Mouse (Mus musculus): ENCODE results near the gene Phf20.
A peak's percentile ranks its signal among the peaks of the same experiment; 100 is the strongest.
"Not testable (repeated sequence)": the region's sequence is repeated elsewhere in the genome, so short reads cannot be mapped to it uniquely, and the experiment has no call there.

Phf20 gene

DNA sequence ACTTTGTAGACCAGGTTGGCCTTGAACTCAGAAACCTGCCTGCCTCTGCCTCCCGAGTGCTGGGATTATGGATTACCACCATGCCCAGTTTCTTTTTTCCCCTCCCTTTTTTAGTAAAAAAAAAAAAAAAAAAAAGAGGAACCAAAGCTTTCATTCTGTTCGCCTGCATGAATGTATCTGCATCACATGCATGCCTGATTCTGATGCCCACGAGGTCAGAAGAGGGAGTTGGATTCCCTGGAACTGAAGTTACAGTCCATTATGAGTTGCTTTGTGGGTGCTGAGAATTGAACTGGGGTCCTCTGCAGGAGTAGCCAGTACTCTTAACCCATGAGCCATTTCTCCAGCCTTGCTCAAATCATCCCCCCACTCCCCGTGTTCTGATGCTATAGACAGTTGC, 5.2 kb downstream of the Phf20 start:
- DNase-seq = no peak

- peak; percentile 86 for DNase-seq
Measured at GRCm38 (mm10) chr2:156202848-156203437, 6.7 kb downstream of the Phf20 start.

DNA sequence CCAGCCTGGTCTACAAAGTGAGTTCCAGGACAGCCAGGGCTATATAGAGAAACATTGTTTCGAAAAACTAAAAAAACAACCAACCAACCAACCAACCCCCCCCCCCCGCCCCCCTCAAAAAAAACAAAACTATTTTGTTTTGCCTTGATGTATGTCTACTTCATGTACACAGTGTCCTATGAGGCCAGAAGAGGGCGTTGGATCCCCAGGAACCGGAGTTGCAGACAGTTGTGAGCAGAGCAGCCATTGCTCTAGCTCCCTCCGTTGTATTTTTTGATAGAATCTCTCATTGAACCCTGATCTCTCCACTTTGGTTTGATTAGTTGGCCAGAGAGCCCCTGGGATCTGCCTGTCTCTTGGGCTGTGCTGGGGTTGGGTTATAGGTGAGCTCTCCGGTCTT, 7.7 kb downstream of the Phf20 start:
- DNase-seq = no peak

GRCm38 (mm10) chr2:156217786-156218185, 21.5 kb downstream of the Phf20 start:
- DNase-seq = no peak

DNA sequence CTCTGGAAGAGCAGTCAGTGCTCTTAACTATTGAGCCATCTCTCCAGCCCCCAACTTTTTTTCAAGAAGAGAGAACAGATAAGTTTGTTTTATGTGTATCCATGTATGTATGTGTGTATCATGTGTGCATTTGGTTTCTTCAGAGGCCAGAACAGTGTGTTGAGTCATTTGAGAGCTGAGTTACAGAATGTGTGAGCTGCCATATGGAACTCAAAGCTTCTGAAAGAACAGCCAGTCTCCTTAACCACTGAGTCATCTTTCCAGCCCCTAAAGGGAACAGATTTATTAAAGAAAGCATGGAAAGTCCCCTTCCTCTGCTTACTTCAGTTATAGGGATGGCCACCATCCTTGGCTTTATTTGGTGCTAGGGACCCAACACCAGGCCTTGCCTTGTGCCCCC, 25.8 kb downstream of the Phf20 start:
- DNase-seq = no peak

DNA sequence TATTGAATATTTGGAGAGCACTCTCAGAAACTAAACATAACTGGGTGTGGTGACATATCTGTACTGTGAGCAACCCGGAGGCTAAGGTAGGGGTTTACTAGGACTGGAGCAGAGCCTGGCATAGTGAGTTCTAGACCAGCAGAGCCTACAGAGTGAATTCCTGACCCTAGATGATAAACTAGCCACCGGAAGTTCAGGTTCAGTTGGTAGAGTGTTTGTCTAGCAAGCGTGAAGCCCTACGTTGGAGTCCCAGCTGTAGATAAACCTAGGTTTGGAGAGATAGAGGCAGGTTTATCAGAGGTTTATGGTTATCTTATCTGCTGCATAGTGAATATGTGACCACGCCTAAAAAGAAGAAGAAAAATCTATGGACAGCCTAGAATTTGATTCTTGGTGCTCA, 27.8 kb downstream of the Phf20 start:
- no peak for DNase-seq

- DNase-seq = no peak
Measured at GRCm38 (mm10) chr2:156227689-156228088, 31.4 kb downstream of the Phf20 start.

- DNase-seq = no peak
Measured at GRCm38 (mm10) chr2:156229171-156229570, 32.9 kb downstream of the Phf20 start.

GRCm38 (mm10) chr2:156231340-156231739, 35.1 kb downstream of the Phf20 start:
- no peak for DNase-seq

GRCm38 (mm10) chr2:156233275-156233948, 37.1 kb downstream of the Phf20 start:
- DNase-seq = no peak

GRCm38 (mm10) chr2:156234016-156234415, 37.8 kb downstream of the Phf20 start:
- DNase-seq = not testable (repeated sequence)

GRCm38 (mm10) chr2:156235847-156236246, 39.6 kb downstream of the Phf20 start:
- peak; percentile 53 for DNase-seq

GRCm38 (mm10) chr2:156241662-156242061, 45.4 kb downstream of the Phf20 start:
- DNase-seq = no peak

DNA sequence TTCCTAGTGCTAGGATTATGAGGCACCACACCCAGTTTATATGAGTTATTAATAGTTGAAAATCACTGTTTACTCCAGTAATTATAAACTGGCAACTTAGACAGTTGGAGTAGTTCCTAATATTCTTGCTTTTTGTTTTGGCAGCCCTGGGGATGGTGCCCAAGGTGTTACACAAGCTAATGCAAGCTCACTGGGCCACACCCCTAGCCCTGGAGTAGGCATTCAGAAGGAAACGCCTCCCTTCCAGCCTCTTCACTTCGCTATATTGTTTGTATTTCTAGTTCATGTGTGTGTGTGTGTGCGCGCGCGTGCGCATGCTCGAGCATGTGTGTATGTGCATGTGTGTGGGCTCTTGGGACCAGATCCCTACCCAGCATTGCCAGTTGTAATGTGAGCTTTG, 46.7 kb downstream of the Phf20 start:
- no peak for DNase-seq

DNA sequence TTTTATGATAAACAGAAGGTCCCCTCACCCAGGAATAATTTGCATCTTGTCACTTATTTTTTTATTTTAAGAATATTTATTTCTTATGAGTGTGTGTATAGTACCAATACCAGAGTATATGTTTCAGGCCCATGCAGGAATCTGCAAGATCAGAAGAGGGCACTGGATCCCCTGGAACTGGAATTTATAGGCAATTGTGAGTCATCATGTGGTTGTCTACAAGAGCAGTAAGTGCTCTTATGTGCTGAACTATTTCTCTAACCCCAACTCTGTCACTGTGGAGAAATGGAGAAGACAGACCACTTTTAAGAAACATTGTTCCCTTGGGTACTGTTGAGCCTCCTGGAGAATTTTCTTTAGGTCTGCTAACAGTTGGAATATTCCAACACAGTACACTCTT, 51.3 kb downstream of the Phf20 start:
- no peak for DNase-seq

GRCm38 (mm10) chr2:156250761-156251160, 54.5 kb downstream of the Phf20 start:
- DNase-seq = peak; percentile 80

GRCm38 (mm10) chr2:156251291-156251690, 55.0 kb downstream of the Phf20 start:
- peak; percentile 74 for DNase-seq

DNA sequence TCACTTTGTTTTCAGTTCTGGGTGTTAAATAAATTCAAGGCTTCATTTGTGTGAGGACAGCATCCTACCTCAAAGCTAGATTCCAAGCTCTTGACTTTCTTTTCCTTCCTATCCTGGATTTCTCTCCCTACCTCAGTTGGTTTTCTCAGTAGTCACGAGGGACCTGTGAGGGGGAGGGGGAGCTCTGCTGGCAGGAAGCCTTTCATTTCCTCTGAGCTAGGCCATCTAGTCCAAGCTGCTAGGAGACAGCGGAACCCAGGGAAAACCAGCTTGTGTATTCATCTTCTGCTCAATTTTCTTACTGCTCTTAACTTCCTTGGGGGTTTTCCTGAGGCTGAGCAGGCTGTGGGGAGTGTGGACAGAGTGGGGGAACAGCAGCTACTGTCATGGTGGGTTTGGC, 60.8 kb downstream of the Phf20 start:
- peak; percentile 73 for DNase-seq

- peak; percentile 69 for DNase-seq
Measured at GRCm38 (mm10) chr2:156257922-156258761, 61.9 kb downstream of the Phf20 start.

DNA sequence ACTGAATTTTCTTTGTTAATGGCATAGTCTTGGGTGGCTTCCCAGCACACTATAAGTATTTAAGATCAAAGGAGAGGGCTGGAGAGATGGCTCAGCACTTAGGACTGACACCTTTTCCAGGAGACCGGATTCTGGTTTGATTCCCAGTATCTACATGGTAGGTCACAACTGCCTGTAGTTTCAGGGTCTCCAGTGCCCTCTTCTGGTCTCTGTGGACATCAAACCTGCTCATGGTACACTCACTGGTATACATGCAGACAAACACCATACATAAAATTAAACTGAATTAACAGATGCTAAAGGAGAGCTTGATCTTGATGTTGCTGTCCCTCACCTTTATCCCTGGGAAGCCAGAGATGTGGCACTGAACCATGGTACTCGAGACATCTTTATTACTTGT, 64.7 kb downstream of the Phf20 start:
- DNase-seq = peak; percentile 43

GRCm38 (mm10) chr2:156263204-156263893, 67.1 kb downstream of the Phf20 start:
- no peak for DNase-seq

DNA sequence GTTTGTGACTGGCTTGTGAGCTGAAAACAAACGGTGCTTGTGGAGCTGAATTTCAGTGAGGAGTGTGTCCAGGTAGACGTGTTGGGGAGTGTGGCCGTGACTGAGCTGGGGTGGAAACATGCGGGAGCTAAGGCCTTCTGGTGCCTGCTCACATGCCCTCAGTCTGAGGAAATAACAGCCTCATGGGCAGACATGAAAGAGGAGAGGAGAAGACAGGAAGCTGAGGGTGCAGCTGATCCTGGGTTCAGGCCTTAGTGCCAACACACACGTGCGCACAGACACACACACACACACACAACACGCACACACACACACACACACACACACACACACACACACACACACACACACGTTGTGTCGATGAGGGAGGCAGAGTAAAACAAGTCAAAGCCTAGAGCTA, 71.4 kb downstream of the Phf20 start:
- DNase-seq = no peak

DNA sequence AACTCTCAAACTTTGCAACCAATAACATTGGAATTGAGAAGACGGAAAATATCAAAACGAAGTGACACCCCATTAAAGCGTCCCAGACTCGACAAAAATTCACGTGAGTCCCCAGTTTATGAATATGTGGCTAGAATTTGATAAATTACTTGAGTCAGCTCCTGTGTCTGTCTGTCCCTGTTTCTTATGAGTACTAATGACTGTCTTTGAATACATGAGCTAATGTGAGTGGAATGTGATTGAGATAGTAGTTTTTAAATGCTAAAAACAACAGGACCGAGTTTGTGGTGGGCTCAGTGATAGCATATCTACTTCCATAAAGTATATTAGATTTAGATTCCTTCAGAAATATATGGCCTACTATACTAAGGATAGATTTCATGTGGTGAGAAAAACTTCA, 76.3 kb downstream of the Phf20 start:
- DNase-seq = no peak
